In the genomic region with DNA sequence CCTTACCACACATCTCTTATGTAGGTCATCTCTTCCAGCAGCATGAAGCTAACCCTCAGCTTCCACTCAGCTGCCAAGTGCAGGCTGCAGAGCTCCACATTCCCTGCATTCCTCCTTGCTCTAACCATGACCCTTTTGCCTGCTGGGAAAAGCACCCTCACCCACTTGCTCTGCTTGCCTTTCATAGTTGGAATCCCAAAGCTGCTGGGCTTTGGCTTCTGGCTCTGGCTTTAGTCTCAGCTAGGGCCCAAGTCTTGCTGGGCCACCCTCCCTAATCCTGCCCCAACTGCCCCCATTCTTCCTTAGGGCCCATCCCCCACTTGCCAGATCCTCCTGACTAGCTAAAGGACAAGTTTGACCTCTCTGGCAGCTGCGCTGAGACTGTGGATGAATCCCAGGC, we compare ENCODE assay signal across 10 mouse cellular contexts. TPM values are rescaled to one million over a fixed set of nuclear protein-coding genes. Genes with fewer than 3 reads are reported as not detected.
DNase-seq lines count a peak whose midpoint lies in the region; ATAC-seq and TF ChIP-seq lines count a peak whose summit lies in the region.
"Had no signal": no experiment of that assay in that cellular context is flagged by ENCODE, and none has a peak within 500 bp of the region (broad histone marks: within the 10 kb centered on the region; RNA-seq: fewer than 3 reads in every experiment).

No protein-coding gene starts in this region.

- 17% methylated on average over 1 of the region's 1 CpGs for WGBS in embryonic facial prominence, embryonic 13.5 days
- WGBS in hindbrain, postnatal 0 days: 62% methylated on average over 1 of the region's 1 CpGs

- peaks cover 24% of the 10 kb centered on the region for H3K4me1 ChIP-seq in embryonic facial prominence, embryonic 13.5 days
- H3K4me1 ChIP-seq in hindbrain, postnatal 0 days (ENCODE audit: insufficient read depth, low read length): no peaks in the 10 kb centered on the region

- TF ChIP-seq CTCF in hindbrain, postnatal 0 days (IDR thresholded peaks at IDR 0.05; ENCODE audit: low read depth): no peak

- H3K4me3 ChIP-seq in embryonic facial prominence, embryonic 13.5 days: no peak overlapping the region
- H3K4me3 ChIP-seq in hindbrain, postnatal 0 days (ENCODE audit: low read length): no peak overlapping the region

- H3K27ac ChIP-seq in embryonic facial prominence, embryonic 13.5 days: peak overlapping the region; percentile 64; the same call in 1 of the 2 replicates
- H3K27ac ChIP-seq in hindbrain, postnatal 0 days: no peak overlapping the region

- intact Hi-C loops in heart, postnatal 25 days (cut with DNase I): no loop called here

- H3K36me3 ChIP-seq in embryonic facial prominence, embryonic 13.5 days: no peaks in the 10 kb centered on the region
- no peaks in the 10 kb centered on the region for H3K36me3 ChIP-seq in hindbrain, postnatal 0 days (ENCODE audit: insufficient read depth, low read length)

- H3K27me3 ChIP-seq in embryonic facial prominence, embryonic 13.5 days: no peaks in the 10 kb centered on the region
- no peaks in the 10 kb centered on the region for H3K27me3 ChIP-seq in hindbrain, postnatal 0 days (ENCODE audit: insufficient read depth, low read length)
- H3K27me3 ChIP-seq: CH12.LX had no signal

- H3K9me3 ChIP-seq in embryonic facial prominence, embryonic 13.5 days: no peaks in the 10 kb centered on the region
- H3K9me3 ChIP-seq in hindbrain, postnatal 0 days (ENCODE audit: low read length): no peaks in the 10 kb centered on the region

- no peak overlapping the region for H3K4me2 ChIP-seq in embryonic facial prominence, embryonic 13.5 days
- no peak overlapping the region for H3K4me2 ChIP-seq in hindbrain, postnatal 0 days (ENCODE audit: low read depth, low read length)
- H3K4me2 ChIP-seq: liver, embryonic 11.5 days had no signal

- no peak overlapping the region for H3K9ac ChIP-seq in embryonic facial prominence, embryonic 13.5 days
- no peak overlapping the region for H3K9ac ChIP-seq in hindbrain, postnatal 0 days (replicated peaks; ENCODE audit: low read length)

- no peak for ATAC-seq in embryonic facial prominence, embryonic 13.5 days (ENCODE audit: insufficient number of reproducible peaks, insufficient read depth, low FRiP score, low TSS enrichment, low read depth)
- no peak for ATAC-seq in megakaryocyte-erythroid progenitor cell, adult 5-6 weeks (replicated peaks; ENCODE audit: low FRiP score, low TSS enrichment, poor library complexity, severe bottlenecking)
- no peak for ATAC-seq in hindbrain, postnatal 0 days

- DNase-seq in heart, adult 11 months: peak; percentile 97
- DNase-seq in heart, postnatal 25 days (ENCODE audit: low spot score): no peak
- peak; percentile 80 for DNase-seq in kidney, adult 9 months
- DNase-seq in mesoderm, embryonic 11.5 days (ENCODE audit: low read depth, low spot score): peak; percentile 55
- no peak for DNase-seq in layer of hippocampus, postnatal 10 days (ENCODE audit: low spot score in 2 of 2)
- DNase-seq in hindbrain, postnatal 0 days (ENCODE audit: low spot score): no peak

RNA-seq across cellular contexts. Expression of a gene that starts 24.3 kb away (rescaled TPM):
- 10 to 100 TPM; 23.0 to 25.0 TPM for total RNA-seq in heart, postnatal 25 days (2021)
- 2.1 and 2.4 TPM in 2 replicates for polyA plus RNA-seq in embryonic facial prominence, embryonic 13.5 days (2015; fragmentation: Nextera tagmentation; extraction: Ambion mirVana)
- total RNA-seq in megakaryocyte-erythroid progenitor cell, adult 5-6 weeks (2014; fragmentation: Nextera tagmentation): not detected in 2 replicates
- not detected in 2 replicates for total RNA-seq in megakaryocyte-erythroid progenitor cell, adult 5-6 weeks (2017)
- total RNA-seq in layer of hippocampus, postnatal 10 days (2021): under 1 TPM in 1 of 2 experiments, not detected in 1; 0.82 TPM
- 0.05 and 0.97 TPM in 2 replicates for total RNA-seq in hindbrain, postnatal 0 days (2014; rRNA removed)
- polyA plus RNA-seq in hindbrain, postnatal 0 days (2015; fragmentation: Nextera tagmentation; extraction: Ambion mirVana): 0.08 TPM in 2 replicates
- total RNA-seq: CH12.LX had no signal

Comparison
In these comparisons a context has a peak if more than half of its experiments do, and no peak if none do; other contexts are left out.
1. DNase-seq: peak in heart, adult 11 months (single experiment), kidney, adult 9 months (single experiment) and mesoderm, embryonic 11.5 days (single experiment); none in heart, postnatal 25 days (single experiment), layer of hippocampus, postnatal 10 days (0 of 2) and hindbrain, postnatal 0 days (single experiment).
2. RNA of a gene that starts 24.3 kb away (total RNA-seq): 23.0 to 25.0 TPM in heart, postnatal 25 days; 0.82 TPM in layer of hippocampus, postnatal 10 days, 0.05 to 0.97 TPM in hindbrain, postnatal 0 days and not detected in megakaryocyte-erythroid progenitor cell, adult 5-6 weeks; every median in the first group is over 10 times any median in the second.